Mouse (Mus musculus): Measurements from ENCODE around the gene Spata3.

Gene Spata3

DNA sequence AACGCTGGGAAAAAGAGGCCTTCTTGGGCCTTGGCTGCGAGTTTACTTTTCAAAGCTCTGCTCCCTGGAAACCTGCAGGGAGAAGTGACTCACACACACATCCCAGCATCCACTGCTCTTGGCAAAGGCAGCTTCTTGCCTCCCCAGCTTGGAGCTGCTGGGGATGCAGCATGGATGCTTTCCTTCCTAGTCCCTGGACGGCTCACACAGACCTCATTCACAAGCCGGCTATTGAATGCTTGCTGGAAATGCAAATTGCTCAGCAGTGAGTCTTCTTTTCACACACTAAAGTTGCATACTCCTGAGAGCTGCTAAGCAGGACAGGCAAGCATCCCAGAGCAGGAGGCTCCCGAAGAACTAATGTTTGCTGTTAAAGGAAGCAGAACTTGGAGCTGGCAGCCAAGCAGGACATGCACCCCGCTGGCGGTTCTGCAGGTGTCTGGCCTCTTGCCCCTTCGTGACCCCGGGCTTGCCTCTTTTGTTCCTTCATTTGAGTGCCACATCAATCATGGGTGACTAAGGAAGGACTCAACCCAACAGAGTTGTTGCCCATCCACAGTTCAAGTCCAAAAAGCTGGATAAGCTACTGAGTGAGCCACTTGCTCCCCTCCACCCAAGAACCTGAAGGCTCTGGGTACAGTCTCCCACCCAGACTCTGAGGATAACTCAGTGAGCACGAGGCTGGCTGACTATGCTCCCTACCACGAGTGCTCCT lies 15.8 kb downstream of the Spata3 start:
- no peak for DNase-seq (ENCODE audit: low spot score)

DNA sequence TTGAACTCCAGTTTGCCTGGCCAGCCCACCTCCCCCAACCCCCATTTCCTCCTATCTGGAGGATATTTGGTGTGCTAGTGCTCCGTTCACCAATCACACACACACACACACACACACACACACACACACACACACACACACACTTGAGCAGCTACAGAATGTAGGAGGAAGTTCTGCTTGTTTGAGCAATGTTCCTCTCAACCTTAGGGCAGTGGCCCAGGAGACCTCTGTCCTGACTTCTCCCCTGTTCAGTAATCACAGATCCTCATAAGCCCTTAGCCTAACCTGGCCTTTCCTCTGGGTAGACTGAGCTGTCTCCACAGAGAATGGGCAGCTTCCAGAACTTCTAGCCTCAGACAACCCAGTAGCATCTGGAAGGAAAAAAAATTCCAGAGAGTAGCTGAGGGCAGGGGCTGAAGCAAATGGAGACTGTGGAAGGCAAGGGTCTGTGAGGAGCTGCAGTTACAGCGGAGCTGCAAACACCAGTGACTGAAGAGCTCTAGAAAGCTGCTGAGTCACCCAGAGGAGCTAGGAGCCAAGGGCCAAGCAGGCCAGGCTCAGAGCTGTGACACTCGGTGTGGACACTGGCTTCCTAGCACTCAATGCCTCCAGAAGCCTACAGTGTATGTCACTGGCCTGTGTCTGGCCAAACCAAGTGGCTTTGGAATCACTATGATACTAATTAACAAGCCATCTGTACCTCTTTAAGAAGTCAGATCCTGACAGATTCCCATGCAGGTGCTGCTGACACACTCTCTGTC lies 21.8 kb downstream of the Spata3 start:
- no peak for DNase-seq (ENCODE audit: low spot score)

DNA sequence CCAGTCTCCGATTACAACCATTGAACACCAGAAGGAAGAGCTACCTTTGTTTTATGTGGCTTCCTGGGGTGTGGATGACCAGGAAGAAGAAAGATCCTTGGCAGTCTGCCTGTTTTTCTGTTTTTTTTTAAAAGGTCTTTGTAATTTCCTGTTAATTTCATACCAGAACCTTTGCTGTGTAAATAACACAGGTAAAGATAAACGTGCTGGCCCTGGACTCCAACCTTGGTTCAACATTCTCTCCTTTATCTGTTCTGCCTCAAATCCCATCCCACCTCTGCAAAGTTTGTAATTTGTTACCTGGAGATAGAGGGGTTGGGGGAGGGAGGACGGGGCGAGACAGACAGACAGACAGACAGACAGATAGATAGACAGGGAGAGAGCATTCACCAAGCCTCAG lies 23.5 kb downstream of the Spata3 start:
- DNase-seq (ENCODE audit: low spot score), result no peak

DNA sequence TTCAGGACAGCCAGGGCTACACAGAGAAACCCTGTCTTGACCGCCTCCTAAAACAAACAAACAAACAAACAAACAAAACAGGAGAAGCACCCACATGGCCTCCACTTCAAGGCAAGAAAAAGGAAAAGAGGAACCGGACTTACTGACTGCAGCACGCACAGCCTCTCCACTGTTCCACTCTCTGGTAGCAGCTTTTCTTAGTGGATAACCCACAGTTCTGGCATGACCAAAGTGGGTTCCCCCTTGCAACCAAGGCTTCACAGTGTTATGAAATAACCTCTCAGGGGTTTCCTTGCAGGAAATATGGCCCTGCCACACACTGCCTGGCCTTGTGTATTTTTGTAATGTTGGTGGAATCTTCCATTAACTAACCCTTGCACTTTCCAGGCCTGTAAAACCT lies 24.2 kb downstream of the Spata3 start:
- no peak for DNase-seq (ENCODE audit: low spot score)

DNA sequence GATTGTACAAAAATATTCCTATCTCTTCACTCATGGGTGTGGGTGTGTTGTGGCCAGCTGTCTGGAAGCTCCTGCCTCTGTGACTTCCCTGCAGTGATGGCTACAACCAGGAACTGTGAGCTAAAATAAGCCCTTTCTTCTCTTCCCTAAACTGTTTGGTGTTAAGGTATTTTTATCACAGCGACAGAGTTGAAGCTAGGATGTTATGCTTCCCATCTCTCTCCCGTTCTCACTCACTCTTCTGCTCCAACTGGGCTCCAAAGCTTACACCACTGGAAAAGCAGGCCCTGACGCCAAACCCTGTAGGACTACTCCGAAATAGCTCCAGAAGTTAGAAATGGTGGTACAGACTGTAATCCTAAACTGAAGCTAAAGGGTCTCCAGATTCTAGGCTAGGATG lies 28.4 kb downstream of the Spata3 start:
- no peak for DNase-seq (ENCODE audit: low spot score)

DNA sequence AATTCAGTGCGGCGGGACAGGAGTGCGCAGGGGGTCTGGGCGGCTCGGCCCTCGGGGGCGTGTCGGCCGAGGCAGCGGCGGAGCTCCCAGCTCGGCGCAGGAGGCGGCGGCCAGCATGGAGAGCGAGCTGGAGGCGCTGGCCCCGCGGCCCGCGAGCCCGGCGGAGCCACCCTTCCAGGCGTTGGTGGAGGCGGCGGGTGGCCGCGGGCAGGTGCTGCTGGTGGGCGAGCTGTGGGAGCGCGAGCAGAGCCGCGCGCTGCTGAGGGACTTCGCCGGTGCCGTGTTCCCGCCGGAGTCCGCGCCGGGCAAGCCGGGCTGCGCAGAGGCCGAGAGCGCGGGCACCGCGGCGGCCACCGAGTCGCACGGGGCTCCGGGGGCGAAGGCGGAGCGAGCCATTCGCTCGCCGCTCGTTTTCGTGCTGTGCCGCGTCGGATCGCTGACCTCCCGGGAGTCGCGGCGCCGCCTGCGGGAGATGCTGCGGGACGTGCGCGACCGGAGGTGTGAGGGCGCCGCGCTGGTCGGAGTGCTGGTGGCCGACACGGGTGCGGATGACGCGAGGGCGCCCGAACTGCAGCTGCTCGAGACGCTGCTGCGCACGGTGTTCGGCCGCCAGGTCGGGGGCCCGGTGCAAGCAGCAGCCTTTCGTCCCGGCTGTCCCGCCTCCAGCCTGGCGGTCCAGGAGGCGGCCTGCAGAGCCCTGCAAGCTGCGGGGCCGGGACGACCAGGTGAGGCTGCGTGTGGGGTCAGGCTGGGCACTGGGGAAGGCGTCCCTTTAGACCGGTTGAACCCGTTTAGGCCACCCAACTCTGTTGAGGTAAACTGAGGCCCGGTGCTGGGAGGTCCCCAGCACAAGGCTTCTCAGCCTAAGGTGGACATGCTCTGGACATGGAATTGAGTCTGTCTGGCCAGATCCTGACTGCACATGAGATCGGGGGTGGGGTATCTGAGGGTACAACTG lies 29.5 kb downstream of the Spata3 start, which contains the start of gene 2810459M11Rik:
Gene 2810459M11Rik (plus strand): TSS at position 16 of the 958 bp plus-strand sequence.
- DNase-seq (ENCODE audit: low spot score), result no peak

DNA sequence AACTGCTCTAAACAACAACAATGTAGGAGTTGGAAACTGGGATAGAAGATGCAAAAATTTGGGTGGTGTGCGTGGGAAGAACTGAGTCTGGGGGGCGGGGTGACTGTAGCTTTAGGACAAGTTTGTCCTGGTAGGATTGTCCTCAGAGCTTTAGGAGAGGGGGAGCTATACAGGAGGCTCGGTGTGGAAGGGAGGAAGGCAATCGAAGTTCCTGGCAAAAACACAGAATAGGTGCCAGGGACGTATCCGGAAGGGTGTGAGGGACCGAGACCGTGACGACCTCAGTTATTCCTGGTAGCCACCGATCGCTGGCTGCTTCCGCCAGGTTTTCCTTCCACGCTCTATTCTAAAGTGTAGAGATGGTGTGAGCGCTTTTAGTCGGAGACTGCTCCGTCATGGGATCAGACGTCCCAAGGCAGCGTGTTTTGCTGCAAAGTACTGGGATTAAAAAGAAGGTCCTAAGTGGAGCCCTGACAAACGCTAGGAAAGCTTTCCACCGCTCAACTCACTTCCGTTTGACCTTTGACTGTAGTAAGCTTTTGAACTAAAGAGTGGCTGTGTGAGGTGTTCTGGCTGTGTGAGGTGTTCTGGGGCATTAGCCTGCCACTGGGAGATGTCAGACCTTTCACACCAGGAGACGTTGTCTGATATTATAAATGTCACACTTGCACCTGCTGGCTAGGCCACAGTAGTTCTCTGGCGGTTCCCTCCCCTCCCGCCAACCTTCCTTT lies 30.4 kb downstream of the Spata3 start:
- no peak for DNase-seq (ENCODE audit: low spot score)

DNA sequence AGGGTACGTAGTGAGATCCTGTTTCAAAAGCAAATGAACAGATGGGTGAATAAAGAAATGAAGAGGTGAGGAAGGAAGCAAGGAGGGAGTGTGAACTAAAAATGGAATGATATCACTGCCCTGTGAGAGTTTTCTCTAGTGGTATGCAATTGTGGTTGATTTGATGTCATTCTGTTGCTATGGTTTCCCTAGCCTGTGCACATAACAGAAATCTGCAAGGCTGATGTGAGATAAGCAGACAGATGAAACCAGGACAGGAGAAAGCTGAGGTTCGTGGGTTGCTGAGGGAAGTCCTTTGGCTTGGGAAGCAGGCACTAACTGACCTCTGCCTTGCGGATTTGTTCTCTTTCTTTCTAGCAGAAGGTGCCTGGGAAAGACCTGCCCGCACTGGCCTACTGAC lies 31.6 kb downstream of the Spata3 start:
- no peak for DNase-seq (ENCODE audit: low spot score)

DNA sequence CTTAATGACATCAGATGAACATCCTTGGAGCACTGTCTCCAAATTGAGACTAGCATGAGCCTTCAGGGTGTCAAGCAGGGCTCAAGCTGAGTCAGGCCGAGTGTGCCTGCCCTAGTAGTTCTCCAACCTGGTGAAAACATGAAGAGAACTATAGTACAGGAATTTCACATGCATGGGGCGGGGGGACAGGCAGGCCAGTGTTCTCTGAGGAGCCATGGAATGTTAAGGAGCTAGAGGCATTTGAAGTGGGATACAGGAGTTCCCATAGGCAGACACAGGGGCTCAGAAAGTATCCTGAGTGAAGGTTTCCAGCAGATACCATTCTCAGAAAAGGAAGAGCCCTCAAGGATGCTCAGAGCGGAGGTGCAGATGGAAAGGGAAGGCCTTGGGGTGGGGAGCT lies 32.1 kb downstream of the Spata3 start:
- no peak for DNase-seq (ENCODE audit: low spot score)

DNA sequence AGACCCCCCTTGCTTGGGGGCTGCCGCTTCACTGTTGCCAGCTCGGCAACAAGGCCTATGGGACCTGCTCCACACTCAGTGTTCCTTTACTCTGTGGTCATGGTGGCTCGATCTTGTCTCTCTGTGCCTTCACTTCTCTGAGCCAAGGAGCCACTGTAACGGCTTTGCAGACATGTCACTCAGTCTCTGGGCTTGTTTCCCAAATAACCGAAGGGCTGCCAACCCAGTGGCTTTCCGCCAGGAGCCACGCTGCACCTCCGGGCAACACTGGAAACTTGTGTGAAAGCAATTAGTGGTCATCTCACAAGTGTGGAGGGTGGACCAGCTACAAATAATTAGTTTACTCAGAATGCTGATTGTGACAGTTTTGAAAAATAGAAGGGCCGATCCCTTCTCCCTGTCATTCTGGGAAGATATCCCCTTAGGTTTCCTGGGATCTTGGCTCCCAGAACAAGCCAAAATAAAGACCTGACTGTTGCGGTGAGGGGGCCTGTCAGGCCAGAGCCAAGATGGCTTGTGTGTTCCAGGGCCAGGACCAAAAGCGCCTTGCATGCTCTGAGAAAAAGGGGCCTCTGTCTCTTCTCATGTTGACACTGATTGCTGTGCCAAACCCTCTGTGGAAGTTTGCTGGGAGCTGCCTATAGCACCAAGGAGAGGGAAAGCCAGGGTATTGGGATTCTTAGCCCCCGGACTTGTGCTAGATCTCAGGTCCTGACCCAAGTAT lies 36.7 kb downstream of the Spata3 start:
- DNase-seq (ENCODE audit: low spot score), result no peak

DNA sequence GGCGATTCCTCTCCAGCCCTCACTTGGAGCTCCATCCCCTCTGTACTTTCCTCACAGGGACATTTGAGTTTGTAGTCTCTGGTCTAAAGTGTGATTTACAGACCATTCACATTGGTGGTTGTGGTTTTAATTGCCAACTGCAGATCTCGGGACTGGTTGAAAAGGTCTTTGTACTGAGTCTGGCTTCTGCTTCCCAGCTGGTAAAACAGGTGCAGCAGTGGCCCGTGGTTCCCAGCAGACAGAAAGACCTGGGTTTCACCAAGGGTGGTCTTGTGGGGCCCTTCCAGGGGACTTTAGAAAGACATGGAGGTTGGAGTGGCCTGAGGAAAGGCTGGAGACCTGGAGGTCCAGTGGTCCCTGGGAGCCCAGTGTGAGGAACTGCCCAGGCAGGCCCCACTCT lies 38.3 kb downstream of the Spata3 start:
- no peak for DNase-seq (ENCODE audit: low spot score)

DNA sequence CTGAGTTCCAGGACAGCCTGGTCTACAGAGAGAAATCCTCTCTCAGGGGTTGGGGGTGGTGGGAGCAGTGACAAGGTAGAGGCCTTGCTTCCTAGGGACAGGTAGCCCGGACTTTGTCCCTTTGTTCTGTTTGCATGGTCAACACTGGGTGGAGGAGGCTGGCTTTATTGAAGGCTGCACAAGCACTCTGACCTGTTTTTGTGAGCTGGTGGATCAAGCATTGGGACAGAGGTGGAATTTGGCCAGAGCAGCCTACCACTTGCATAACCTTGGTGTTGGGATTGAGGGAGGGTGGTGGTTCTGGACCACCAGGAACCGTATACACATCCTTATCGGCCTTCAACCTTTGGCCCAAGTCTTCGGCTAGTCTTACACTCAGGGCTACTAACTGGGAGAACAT lies 39.7 kb downstream of the Spata3 start:
- DNase-seq (ENCODE audit: low spot score), result no peak

DNA sequence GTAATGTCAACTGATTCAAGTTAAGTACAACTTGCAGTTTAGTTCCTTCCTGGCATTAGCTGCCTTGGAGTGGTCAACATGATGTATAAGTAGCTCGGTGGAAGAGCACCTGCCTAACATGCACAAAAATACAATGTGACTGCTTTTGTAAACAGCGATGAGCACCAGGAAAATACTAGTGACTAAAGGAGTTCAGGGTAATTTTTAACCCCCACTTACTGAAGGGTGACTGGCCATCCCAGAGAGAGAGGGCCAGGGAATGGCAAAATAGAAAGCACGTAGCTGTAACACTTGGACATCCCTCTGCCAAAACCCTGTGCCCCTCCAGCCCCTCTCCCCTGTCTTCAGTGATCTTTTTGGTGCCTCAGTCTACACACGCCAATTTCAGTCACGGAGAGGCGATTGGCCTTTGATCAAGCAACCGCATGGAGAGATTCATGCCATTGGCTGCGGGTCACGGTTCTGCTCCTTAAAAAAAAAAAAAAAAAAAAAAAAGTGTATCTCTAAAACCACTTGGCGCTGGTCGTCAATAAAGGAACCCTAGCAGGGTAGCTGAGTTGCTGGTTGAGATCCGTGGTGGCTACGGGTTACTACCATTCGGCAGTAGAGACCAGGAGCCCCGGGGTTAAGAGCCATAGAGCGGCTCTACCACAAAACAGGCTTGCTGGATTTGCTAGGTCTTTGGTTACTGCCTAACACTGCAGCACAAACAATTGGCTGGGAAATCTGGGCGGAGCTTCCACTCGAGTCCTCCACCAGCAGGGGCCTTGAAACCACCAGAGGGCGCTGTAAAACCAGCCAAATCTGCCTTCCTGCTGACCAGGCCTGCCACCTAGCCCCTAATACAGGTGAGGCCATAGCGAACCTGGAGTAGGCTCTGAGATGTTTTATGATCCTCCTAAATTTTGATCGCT lies 42.5 kb downstream of the Spata3 start:
- peak; percentile 69 for DNase-seq (ENCODE audit: low spot score)

DNA sequence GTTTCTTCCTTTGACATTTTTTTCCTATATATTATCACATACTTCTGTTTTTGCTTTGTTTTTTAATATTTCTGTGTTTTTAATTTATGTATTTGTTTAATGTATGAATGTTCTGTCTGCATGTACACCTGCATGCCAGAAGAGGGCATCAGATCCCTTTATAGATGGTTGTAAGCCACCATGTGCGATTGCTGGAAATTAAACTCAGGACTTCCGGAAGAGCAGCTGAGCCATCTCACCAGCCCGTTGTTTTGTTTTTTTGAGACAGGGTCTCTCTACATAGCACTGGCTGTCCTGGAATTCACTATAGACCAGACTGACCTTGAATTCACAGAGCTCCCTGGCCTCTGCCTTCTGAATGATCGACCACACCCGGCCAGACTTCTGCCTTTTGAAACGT lies 45.9 kb downstream of the Spata3 start:
- DNase-seq (ENCODE audit: low spot score), result no peak

DNA sequence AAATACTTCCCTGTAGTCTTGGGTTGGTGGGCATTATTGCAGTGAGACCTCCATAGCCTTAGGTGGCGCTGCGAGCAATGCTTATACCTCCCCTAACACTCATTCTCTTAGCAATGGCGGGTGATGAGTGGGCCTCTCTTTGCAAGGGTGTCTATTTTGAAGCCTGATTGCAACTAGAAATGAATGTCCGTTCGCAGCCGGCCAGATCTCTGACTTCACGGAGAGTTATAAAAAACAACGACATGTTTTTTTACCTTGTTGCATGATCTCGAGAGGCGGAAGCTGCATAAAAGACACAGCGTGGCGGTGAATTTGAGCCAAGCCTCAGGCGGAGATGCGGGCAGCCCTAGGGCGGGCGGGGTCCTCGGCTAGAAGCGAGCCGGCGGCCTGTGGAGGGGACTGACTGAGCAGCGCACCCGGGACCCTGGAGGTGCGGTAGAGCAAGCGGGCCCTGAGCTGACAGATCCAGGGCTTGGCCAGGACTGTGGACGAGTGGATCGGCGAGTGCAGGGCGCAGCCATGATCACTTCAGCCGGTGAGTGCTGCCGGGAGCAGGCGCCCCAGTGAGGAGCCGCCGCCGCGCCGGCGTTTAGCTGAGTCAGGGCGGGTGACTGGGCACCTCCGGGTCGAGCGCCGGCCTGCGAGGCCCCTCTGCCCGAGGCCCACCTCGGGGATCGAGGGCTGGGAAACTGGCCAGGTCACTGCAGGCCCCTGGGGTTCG lies 47.8 kb downstream of the Spata3 start, which contains the start of gene Psmd1:
Gene Psmd1 (plus strand): TSS at position 117 of the 721 bp plus-strand sequence.
- DNase-seq (ENCODE audit: low spot score), result peak; percentile 49

DNA sequence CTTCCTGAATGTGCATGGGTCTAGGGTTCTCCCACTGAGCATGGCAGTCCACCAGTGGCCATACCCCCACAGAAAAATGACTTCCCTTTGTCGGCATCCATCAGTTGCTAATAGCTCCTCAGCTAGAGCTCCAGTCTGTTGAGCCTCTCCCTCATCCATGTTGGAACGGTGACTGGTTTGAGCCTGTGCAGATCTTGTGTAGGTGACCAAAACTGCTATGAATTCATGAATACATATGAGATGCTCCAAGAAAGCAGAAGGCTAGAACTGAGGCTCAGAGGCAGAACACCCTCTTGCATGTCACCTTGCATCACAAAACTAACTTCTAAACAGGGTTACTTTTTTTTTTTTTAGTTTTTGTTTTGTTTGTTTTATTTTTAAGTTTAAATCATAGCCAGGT lies 59.9 kb downstream of the Spata3 start:
- no peak for DNase-seq (ENCODE audit: low spot score)

Data from urinary bladder, postnatal 10 days (tissue).